Comparison of ENCODE assay signal across 28 mouse cellular contexts in the genomic region with DNA sequence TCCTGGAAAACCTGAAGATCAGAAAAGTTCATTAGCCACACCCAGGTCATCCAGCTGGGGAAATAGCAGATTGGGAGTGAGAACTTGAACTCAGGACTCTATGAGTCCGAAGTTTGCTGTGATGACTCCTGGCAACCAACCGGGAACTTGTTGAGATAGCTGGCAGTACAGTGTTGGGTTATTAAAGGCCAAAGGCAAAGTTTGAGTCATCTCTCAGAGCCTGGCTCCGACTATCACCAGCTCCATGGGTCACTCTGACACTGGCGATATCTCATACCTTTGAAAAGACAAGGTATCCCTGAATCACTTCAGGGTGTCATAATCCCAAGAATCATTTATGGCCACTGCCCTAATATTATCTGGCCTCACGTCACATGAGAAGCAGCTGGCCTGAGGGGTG. TPM values are rescaled to one million over a fixed set of nuclear protein-coding genes. Genes with fewer than 3 reads are reported as not detected.
DNase-seq lines count a peak whose midpoint lies in the region; ATAC-seq and TF ChIP-seq lines count a peak whose summit lies in the region.
"Had no signal": no experiment of that assay in that cellular context is flagged by ENCODE, and none has a peak within 500 bp of the region (broad histone marks: within the 10 kb centered on the region; RNA-seq: fewer than 3 reads in every experiment).

No protein-coding gene starts in this region.

- H3K36me3 ChIP-seq in liver, adult 2 months (ENCODE audit: control insufficient read depth, insufficient read depth, low read length): no peaks in the 10 kb centered on the region
- H3K36me3 ChIP-seq in intestine, embryonic 15.5 days: no peaks in the 10 kb centered on the region
- H3K36me3 ChIP-seq in intestine, postnatal 0 days (ENCODE audit: control insufficient read depth, insufficient read depth): no peaks in the 10 kb centered on the region
- H3K36me3 ChIP-seq: embryonic facial prominence, embryonic 13.5 days; embryonic facial prominence, embryonic 15.5 days; forebrain, embryonic 10.5 days; forebrain, embryonic 12.5 days; G1E had no signal

- ATAC-seq in intestine, embryonic 15.5 days: peak; percentile 58
- ATAC-seq in intestine, postnatal 0 days: peak; percentile 93
- no peak for ATAC-seq in frontal cortex, adult (ENCODE audit: low TSS enrichment)
- ATAC-seq: CD4-positive, CD25-positive, alpha-beta regulatory T cell, adult 4 months; forebrain, embryonic 14.5 days had no signal

- no peaks in the 10 kb centered on the region for H3K79me2 ChIP-seq in liver, adult 2 months (ENCODE audit: control insufficient read depth, insufficient read depth, low read length)

- TF ChIP-seq POLR2A in liver, adult 2 months (IDR thresholded peaks at IDR 0.05; ENCODE audit: extremely low read depth, insufficient read depth, low read length): no peak

- no peak overlapping the region for H3K9ac ChIP-seq in liver, adult 2 months (ENCODE audit: low read depth, low read length)
- H3K9ac ChIP-seq in intestine, embryonic 15.5 days: no peak overlapping the region
- H3K9ac ChIP-seq in intestine, postnatal 0 days (ENCODE audit: low read depth, low read length): no peak overlapping the region
- H3K9ac ChIP-seq: embryonic facial prominence, embryonic 13.5 days; embryonic facial prominence, embryonic 15.5 days; forebrain, embryonic 12.5 days had no signal

- WGBS in liver, adult 2 months: 23% methylated on average over 5 of the region's 5 CpGs
- WGBS in intestine, embryonic 15.5 days: 81% methylated on average over 5 of the region's 5 CpGs
- WGBS in intestine, postnatal 0 days: 55% methylated on average over 5 of the region's 5 CpGs

- no peak for TF ChIP-seq CTCF in gastrocnemius, adult 2 months (IDR thresholded peaks at IDR 0.05)
- TF ChIP-seq CTCF in liver, adult 2 months (IDR thresholded peaks at IDR 0.05; ENCODE audit: low read depth, low read length): no peak
- TF ChIP-seq CTCF in intestine, postnatal 0 days (IDR thresholded peaks at IDR 0.05; ENCODE audit: low read depth): no peak

- H3K9me3 ChIP-seq in intestine, embryonic 15.5 days: no peaks in the 10 kb centered on the region
- H3K9me3 ChIP-seq in intestine, postnatal 0 days (ENCODE audit: control insufficient read depth): no peaks in the 10 kb centered on the region
- H3K9me3 ChIP-seq: embryonic facial prominence, embryonic 13.5 days; embryonic facial prominence, embryonic 15.5 days; forebrain, embryonic 10.5 days; forebrain, embryonic 12.5 days had no signal

- H3K4me2 ChIP-seq in intestine, embryonic 15.5 days (replicated peaks): no peak overlapping the region
- no peak overlapping the region for H3K4me2 ChIP-seq in intestine, postnatal 0 days (replicated peaks; ENCODE audit: low read depth)
- H3K4me2 ChIP-seq: embryonic facial prominence, embryonic 13.5 days; embryonic facial prominence, embryonic 15.5 days; forebrain, embryonic 12.5 days had no signal

- H3K4me1 ChIP-seq in liver, adult 2 months (ENCODE audit: control insufficient read depth, insufficient read depth, low read length): peaks cover 32% of the 10 kb centered on the region
- peaks cover 5% of the 10 kb centered on the region; the same call in 1 of the 2 replicates for H3K4me1 ChIP-seq in intestine, embryonic 15.5 days (replicated peaks)
- peaks cover 12% of the 10 kb centered on the region; the same call in 1 of the 2 replicates for H3K4me1 ChIP-seq in intestine, postnatal 0 days (replicated peaks; ENCODE audit: control insufficient read depth, insufficient read depth, low read length)

- 0 out of 2 replicates have a peak overlapping the region, but pooled peaks have one; percentile 2 for H3K27ac ChIP-seq in gastrocnemius, adult 2 months
- peak overlapping the region; percentile 61 for H3K27ac ChIP-seq in liver, adult 2 months (replicated peaks; ENCODE audit: insufficient read depth, low read depth, low read length)
- no peak overlapping the region for H3K27ac ChIP-seq in intestine, embryonic 15.5 days
- H3K27ac ChIP-seq in intestine, postnatal 0 days (ENCODE audit: low read depth, low read length): peak overlapping the region; percentile 51; the same call in 1 of the 2 replicates
- H3K27ac ChIP-seq: embryonic facial prominence, embryonic 13.5 days; embryonic facial prominence, embryonic 15.5 days; forebrain, embryonic 10.5 days; forebrain, embryonic 12.5 days had no signal

- DNase-seq in gastrocnemius, adult 2 months: no peak
- no peak for DNase-seq in gastrocnemius, postnatal 14 days
- DNase-seq in liver, adult 2 months (ENCODE audit: extremely low read depth, low read depth, low spot score): peak; percentile 95
- no peak for DNase-seq in liver
- no peak for DNase-seq in right cerebral cortex, postnatal 14 days
- DNase-seq: adrenal gland, adult 2 months; adrenal gland, postnatal 10 days; adrenal gland, postnatal 25 days; B cell, adult 2 months; cerebellum, adult 11 months; cerebellum, adult 18-20 months; cerebellum, adult 8-10 months; cerebellum, adult 9-11 months; cerebellum, postnatal 14 days; cerebellum, postnatal 36 days; embryo, embryonic 11 days had no signal

- no peak overlapping the region for H3K4me3 ChIP-seq in gastrocnemius, adult 2 months
- no peak overlapping the region for H3K4me3 ChIP-seq in liver, adult 2 months (ENCODE audit: insufficient read depth, low read depth, low read length)
- H3K4me3 ChIP-seq in intestine, embryonic 15.5 days (replicated peaks): no peak overlapping the region
- no peak overlapping the region for H3K4me3 ChIP-seq in intestine, postnatal 0 days (ENCODE audit: low read depth, low read length)
- H3K4me3 ChIP-seq: embryonic facial prominence, embryonic 13.5 days; embryonic facial prominence, embryonic 15.5 days; erythroblast, embryonic 14.5 days; forebrain, embryonic 10.5 days; forebrain, embryonic 12.5 days had no signal

- H3K27me3 ChIP-seq in liver, adult 2 months (ENCODE audit: control insufficient read depth, insufficient read depth, low read length): no peaks in the 10 kb centered on the region
- no peaks in the 10 kb centered on the region for H3K27me3 ChIP-seq in intestine, embryonic 15.5 days (replicated peaks)
- no peaks in the 10 kb centered on the region for H3K27me3 ChIP-seq in intestine, postnatal 0 days (replicated peaks; ENCODE audit: control insufficient read depth, insufficient read depth, low read length)
- H3K27me3 ChIP-seq: CH12.LX; embryonic facial prominence, embryonic 13.5 days; embryonic facial prominence, embryonic 15.5 days had no signal

- intact Hi-C loops in gastrocnemius, adult 2 months (cut with DNase I): no loop called here
- intact Hi-C loops in gastrocnemius, postnatal 14 days (cut with DNase I; ENCODE audit: low total_unique reads): no loop called here

RNA-seq across cellular contexts. Expression of a gene that starts 36.2 kb away (rescaled TPM):
- 10 to 100 TPM; 12.8 TPM for total RNA-seq in gastrocnemius, adult 2 months (2021)
- total RNA-seq in gastrocnemius, postnatal 14 days (2021): 10 to 100 TPM; 26.7 to 27.7 TPM
- 29.3 and 29.9 TPM in 2 replicates for total RNA-seq in liver, adult 2 months (2014; rRNA removed)
- 45.5 and 48.4 TPM in 2 replicates for polyA plus RNA-seq in liver, adult 2 months (2012; rRNA removed)
- polyA plus RNA-seq in intestine, embryonic 15.5 days (2015; fragmentation: Nextera tagmentation; extraction: Ambion mirVana): 33.5 and 38.1 TPM in 2 replicates
- polyA plus RNA-seq in intestine, postnatal 0 days (2015; fragmentation: Nextera tagmentation; extraction: Ambion mirVana): 27.9 and 34.6 TPM in 2 replicates
- polyA plus RNA-seq: G1E had no signal
